Mouse (Mus musculus): ENCODE measurements around the gene Xylb. TPM values are rescaled to one million over a fixed set of nuclear protein-coding genes. Genes with fewer than 3 reads are reported as not detected.

Xylb gene
- polyA plus RNA-seq, 1 experiment from 2014 or later, result 6.2 TPM

DNA sequence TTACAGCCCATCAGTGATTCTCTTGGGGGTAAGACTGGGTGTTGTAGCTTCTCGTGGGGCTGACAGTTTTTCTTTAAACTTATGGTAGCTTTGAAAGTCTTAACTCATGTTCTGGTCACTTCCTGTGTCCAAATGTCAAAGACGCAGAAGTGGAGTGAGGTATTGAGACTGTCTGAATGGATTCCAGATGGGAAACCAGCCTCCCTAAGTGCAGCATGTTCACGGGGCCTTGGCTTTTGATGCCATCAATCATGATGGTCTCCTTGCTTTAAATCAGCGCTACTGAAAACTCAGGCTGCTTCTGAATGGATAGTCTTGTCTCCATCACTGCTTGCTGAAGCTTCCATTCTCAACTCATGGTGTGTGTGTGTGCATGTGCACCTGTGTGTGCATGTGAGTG lies 14.1 kb downstream of the Xylb start:
- H3K4me2 ChIP-seq, result no peak overlapping the region
- peaks cover 22% of the 10 kb centered on the region for H3K36me3 ChIP-seq (ENCODE audit: poor library complexity, severe bottlenecking)
- no peak overlapping the region for H3K27ac ChIP-seq
- no peak for ATAC-seq
- 89% methylated on average over 4 of the region's 4 CpGs for WGBS
- H3K9ac ChIP-seq, result no peak overlapping the region
- H3K9me3 ChIP-seq (replicated peaks), result no peaks in the 10 kb centered on the region
- H3K4me3 ChIP-seq, result no peak overlapping the region
- H3K27me3 ChIP-seq, result no peaks in the 10 kb centered on the region
- H3K4me1 ChIP-seq, result no peaks in the 10 kb centered on the region

DNA sequence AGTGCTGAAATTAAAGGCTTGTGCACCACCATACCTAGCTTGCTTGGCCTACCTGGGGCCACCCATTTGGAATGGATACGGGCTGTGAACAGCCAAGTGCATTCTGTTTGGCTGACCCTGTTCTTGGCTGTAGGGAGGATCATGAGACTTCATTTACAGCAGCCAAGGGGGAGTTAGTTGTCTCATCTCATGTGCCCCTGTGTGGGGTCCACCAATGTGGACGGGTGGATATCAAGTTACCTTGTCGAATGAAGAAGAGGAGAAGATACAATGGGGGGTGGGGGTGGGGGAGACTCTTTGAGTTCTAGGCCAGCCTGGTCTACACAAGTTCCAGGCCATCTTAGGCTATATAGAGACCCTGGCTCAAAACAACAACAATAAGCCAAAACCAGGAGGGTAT lies 17.8 kb downstream of the Xylb start:
- no peaks in the 10 kb centered on the region for H3K4me1 ChIP-seq
- no peak overlapping the region for H3K27ac ChIP-seq
- ATAC-seq, result no peak
- no peak overlapping the region for H3K4me3 ChIP-seq
- H3K27me3 ChIP-seq, result no peaks in the 10 kb centered on the region
- peaks cover 26% of the 10 kb centered on the region for H3K36me3 ChIP-seq (ENCODE audit: poor library complexity, severe bottlenecking)
- H3K9me3 ChIP-seq (replicated peaks), result no peaks in the 10 kb centered on the region
- H3K4me2 ChIP-seq, result no peak overlapping the region
- H3K9ac ChIP-seq, result no peak overlapping the region
- 79% methylated on average over 3 of the region's 3 CpGs for WGBS

DNA sequence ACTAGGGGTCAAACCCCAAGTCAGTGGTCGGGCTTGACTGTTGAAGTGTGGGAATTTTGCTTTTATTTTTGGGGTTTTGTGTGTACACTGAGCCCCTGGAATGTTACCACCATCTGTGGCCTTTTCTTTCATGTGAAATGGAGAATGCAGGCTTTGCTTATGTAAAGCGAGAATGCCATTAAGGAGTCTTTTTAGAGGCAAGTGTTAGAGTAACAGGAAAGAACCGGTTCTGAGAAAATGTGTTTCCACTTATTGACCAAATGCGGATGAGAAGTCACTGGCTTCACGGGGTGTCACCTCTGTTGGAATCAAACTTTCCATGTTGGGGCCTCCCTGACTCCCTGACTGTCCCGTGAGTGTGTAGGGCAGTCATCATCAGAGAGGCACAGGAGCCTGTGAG lies 18.4 kb downstream of the Xylb start:
- peaks cover 26% of the 10 kb centered on the region for H3K36me3 ChIP-seq (ENCODE audit: poor library complexity, severe bottlenecking)
- H3K4me2 ChIP-seq, result no peak overlapping the region
- no peak overlapping the region for H3K4me3 ChIP-seq
- H3K27ac ChIP-seq, result no peak overlapping the region
- H3K9ac ChIP-seq, result no peak overlapping the region
- H3K27me3 ChIP-seq, result no peaks in the 10 kb centered on the region
- no peaks in the 10 kb centered on the region for H3K4me1 ChIP-seq
- ATAC-seq, result no peak
- 80% methylated on average over 6 of the region's 6 CpGs for WGBS
- H3K9me3 ChIP-seq (replicated peaks), result no peaks in the 10 kb centered on the region

DNA sequence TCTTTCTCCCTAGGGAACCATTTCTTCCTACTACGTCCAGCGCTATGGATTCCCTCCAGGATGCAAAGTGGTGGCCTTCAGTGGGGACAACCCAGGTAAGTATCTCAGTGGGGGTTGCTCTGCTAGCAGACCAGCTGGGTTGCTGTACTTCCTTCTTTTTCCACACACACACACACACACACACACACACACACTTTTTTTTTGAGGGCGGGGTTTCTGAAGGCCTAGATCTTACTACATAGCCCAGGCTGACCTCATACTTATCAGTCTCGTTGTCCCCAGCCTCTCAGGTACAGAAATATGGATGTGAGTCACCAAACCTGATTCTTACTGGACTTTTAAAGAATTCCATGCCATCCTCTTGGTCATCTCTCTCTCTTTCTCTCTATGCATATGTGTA lies 21.1 kb downstream of the Xylb start:
- no peaks in the 10 kb centered on the region for H3K9me3 ChIP-seq (replicated peaks)
- no peak overlapping the region for H3K4me3 ChIP-seq
- H3K27ac ChIP-seq, result no peak overlapping the region
- H3K36me3 ChIP-seq (ENCODE audit: poor library complexity, severe bottlenecking), result peaks cover 24% of the 10 kb centered on the region
- H3K4me2 ChIP-seq, result no peak overlapping the region
- no peak overlapping the region for H3K9ac ChIP-seq
- 89% methylated on average over 4 of the region's 4 CpGs for WGBS
- no peak for ATAC-seq
- H3K27me3 ChIP-seq, result no peaks in the 10 kb centered on the region
- no peaks in the 10 kb centered on the region for H3K4me1 ChIP-seq

DNA sequence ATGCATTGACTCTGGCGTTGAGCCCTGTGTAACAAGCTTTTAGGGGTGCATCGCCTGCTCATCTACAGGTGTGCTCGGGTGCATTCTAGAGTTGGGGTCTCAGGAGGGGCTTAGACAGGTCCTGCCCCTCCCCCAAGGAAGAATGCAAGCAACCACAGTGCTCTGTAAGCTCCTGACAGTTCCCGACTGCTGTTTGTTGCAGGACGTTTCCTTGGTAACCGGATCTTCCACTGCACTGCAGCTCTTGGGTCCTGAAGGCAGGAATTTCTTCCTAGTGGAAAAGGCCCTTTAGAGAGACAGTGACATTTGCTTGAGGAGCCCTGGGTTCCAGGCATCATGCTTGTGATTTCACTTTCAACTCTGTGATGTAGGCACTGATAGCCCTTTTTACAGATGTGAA lies 25.4 kb downstream of the Xylb start:
- H3K4me1 ChIP-seq, result no peaks in the 10 kb centered on the region
- peaks cover 30% of the 10 kb centered on the region for H3K36me3 ChIP-seq (ENCODE audit: poor library complexity, severe bottlenecking)
- H3K27me3 ChIP-seq, result no peaks in the 10 kb centered on the region
- H3K9ac ChIP-seq, result no peak overlapping the region
- ATAC-seq, result no peak
- no peak overlapping the region for H3K4me3 ChIP-seq
- no peak overlapping the region for H3K4me2 ChIP-seq
- H3K27ac ChIP-seq, result no peak overlapping the region
- WGBS, result 69% methylated on average over 6 of the region's 6 CpGs
- no peaks in the 10 kb centered on the region for H3K9me3 ChIP-seq (replicated peaks)

DNA sequence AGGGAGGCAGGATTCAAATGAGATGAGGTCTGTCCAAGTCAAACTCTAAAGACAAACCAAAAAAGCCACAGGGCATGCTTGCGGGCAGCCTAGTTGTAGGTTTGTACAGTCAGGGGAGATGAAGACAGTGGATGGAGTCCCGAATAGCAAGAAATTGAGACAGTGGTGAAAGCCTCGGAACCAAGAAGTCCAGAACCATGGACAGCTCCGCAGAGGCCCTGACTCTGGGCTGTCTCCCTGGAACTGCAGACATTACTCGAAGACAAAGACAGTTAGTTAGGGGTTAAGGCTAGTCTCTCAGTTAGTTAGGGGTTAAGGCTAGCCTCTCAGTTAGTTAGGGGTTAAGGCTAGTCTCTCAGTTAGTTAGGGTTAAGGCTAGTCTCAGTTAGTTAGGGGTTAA lies 31.8 kb downstream of the Xylb start:
- Histone ChIP-seq H3K27ac (no peak overlapping the region), H3K36me3 (ENCODE audit: poor library complexity, severe bottlenecking) (peaks cover 23% of the 10 kb centered on the region; the same call in 1 of the 2 replicates), H3K4me2 (no peak overlapping the region), H3K4me3 (no peak overlapping the region), H3K4me1 (no peaks in the 10 kb centered on the region), H3K9me3 (replicated peaks) (no peaks in the 10 kb centered on the region), H3K27me3 (no peaks in the 10 kb centered on the region), H3K9ac (no peak overlapping the region)
- ATAC-seq, result no peak
- WGBS, result 57% methylated on average over 5 of the region's 5 CpGs

DNA sequence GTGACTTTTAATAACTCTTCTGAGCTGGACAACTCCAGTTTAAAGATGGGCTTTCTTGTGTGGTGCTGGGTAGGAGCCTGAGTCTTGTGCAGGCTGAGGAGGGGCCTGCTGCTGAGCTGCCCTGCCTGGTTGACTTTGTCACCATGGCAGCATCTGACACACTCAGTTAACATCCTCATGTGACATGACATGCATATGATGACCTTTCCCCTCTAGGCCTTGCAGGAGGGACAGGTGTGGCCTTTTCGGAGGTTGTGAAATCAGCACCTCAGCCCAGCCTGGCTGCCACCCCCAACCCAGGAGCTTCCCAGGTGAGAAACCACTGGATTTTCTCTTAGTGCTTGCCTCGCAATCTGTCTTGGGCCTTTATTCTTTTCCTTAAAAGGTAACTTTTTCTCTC lies 33.0 kb downstream of the Xylb start:
- no peak overlapping the region for H3K4me2 ChIP-seq
- peaks cover 18% of the 10 kb centered on the region; the same call in 1 of the 2 replicates for H3K36me3 ChIP-seq (ENCODE audit: poor library complexity, severe bottlenecking)
- 98% methylated on average over 2 of the region's 2 CpGs for WGBS
- H3K4me3 ChIP-seq, result no peak overlapping the region
- no peaks in the 10 kb centered on the region for H3K27me3 ChIP-seq
- H3K9me3 ChIP-seq (replicated peaks), result no peaks in the 10 kb centered on the region
- no peaks in the 10 kb centered on the region for H3K4me1 ChIP-seq
- H3K9ac ChIP-seq, result no peak overlapping the region
- H3K27ac ChIP-seq, result no peak overlapping the region
- no peak for ATAC-seq

DNA sequence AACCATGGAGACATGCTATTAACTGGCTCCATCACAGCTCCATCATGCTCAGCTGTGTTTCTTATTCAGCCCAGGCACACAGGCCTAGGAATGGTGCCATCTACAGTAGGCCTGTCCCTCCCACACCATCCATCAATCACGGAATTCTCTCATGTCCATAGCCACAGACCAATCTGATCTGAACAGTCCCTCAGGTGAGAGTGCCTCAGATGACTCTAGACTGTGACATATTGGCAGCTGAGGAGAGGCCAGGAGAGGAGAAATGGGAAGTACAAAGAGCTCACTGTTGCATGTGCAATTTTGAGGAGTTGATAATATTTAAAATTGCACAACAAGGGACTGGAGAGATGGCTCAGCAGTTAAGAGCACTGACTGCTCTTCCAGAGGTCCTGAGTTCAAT lies 37.6 kb downstream of the Xylb start:
- Histone ChIP-seq H3K4me2 (no peak overlapping the region), H3K9me3 (replicated peaks) (no peaks in the 10 kb centered on the region), H3K9ac (no peak overlapping the region), H3K36me3 (ENCODE audit: poor library complexity, severe bottlenecking) (peaks cover 10% of the 10 kb centered on the region; the same call in 1 of the 2 replicates), H3K27me3 (no peaks in the 10 kb centered on the region), H3K4me3 (no peak overlapping the region), H3K27ac (no peak overlapping the region), H3K4me1 (no peaks in the 10 kb centered on the region)
- 84% methylated on average over 1 of the region's 1 CpGs for WGBS
- ATAC-seq, result no peak

DNA sequence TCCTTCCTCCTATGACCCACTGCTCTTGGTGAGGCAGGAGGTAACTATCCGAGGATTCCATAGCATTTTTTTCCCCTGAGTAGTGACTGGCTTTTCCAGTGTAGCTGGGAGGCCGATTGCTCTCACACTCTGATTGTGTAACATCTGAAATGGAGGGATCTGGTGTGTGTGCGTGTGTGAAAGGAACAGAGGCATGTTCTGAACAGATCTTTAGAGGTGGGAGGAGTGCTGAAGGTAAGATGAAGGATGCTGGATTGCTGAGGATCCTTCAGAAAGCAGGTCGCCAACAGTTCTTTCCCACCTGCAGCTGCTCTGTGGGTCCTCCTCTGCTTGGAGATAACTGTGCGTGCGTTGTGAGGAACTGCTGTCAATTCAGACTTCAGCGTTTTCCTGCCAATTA lies 44.2 kb downstream of the Xylb start:
- ATAC-seq, result no peak; the same call in 1 of the 2 replicates
- H3K4me3 ChIP-seq, result peak overlapping the region; percentile 98
- H3K9me3 ChIP-seq (replicated peaks), result no peaks in the 10 kb centered on the region
- H3K4me2 ChIP-seq, result peak overlapping the region; percentile 87
- peaks cover 3% of the 10 kb centered on the region; the same call in 1 of the 2 replicates for H3K36me3 ChIP-seq (ENCODE audit: poor library complexity, severe bottlenecking)
- WGBS, result 2% methylated on average over 7 of the region's 7 CpGs
- peaks cover 39% of the 10 kb centered on the region for H3K4me1 ChIP-seq
- H3K27ac ChIP-seq, result peak overlapping the region; percentile 59
- peak overlapping the region; percentile 74 for H3K9ac ChIP-seq
- no peaks in the 10 kb centered on the region for H3K27me3 ChIP-seq

DNA sequence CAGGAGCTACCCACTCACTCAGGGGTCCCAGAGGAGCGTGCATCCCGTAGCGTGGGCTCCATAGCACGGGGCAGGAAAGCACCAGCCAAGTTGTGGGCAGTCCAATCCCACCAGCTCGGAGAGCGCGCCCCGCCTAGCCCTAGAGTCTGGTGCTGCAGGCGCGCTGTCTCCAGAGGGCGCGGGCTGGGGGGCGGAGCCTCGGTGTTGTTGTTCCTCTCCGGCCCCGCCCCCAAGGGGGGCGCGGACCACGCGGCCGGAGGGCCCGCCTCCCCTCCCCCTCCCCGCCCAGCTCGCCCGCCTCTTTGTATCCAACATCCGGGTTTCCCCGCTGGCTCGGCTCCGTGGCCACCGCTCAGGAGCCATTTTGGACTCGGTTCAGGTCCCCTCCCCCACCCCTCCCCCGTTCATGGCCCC lies 44.6 kb downstream of the Xylb start, which contains the start of gene Acvr2b:
Acvr2b (plus strand) TSS at position 318 of the 414 bp plus-strand sequence.
- peak; percentile 96 for ATAC-seq
- WGBS, result under 1% methylated on average over 24 of the region's 32 CpGs
- peak within 1 kb of the TSS; percentile 100 for H3K27ac ChIP-seq
- no peaks in the 10 kb centered on the region for H3K27me3 ChIP-seq
- H3K4me3 ChIP-seq, result peak within 1 kb of the TSS; percentile 98
- H3K9me3 ChIP-seq (replicated peaks), result no peaks in the 10 kb centered on the region
- peak within 1 kb of the TSS; percentile 100 for H3K9ac ChIP-seq
- peaks cover 39% of the 10 kb centered on the region for H3K4me1 ChIP-seq
- H3K36me3 ChIP-seq (ENCODE audit: poor library complexity, severe bottlenecking), result peaks cover 5% of the 10 kb centered on the region; the same call in 1 of the 2 replicates
- peak within 1 kb of the TSS; percentile 87 for H3K4me2 ChIP-seq

DNA sequence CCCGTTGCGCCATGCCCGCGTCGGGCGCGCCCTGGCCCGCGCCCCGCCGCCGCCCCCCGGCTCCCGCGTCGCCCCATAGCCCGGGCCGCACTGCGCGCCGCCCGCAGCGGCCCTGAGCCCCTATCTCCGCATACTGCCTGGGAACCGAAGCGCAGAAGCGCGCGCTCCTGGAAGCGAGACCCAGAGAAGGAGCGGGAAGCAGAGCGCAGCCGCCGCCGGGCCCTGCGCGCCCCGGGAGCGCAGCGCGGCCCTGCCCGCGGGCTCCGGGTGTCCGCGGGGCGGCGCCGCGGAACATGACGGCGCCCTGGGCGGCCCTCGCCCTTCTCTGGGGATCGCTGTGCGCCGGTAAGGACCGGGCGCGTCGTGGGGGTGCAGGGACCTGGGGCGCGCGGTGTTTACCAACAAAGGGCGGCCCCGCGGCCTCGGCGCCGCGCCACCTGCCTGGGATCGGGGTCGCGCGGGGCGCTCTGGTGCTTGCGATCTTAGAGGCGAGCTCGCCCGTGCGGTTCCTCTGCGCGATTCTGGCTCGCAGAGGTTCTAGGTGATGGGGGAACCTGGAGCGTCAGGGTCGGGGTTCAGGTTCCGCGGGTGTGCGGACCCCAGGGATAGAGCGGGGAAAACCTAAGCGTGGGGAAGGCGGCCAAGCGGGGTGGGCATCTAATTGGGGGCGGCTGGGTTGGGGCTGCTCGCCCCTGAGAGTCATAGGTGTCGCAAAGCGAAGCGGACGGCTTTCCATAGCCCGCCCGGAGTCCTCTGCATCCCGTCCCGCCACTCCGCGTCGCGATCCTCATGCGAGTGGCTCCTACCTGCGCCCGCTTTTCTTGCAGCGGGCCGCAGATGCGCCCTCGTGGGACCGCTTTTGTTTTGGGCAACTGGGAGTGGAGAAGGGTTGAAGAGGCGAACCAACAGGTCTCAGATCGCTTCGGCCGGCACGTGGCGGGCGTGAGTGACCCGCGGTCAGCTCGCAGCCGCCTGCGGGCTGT lies 45.4 kb downstream of the Xylb start:
- Histone ChIP-seq H3K4me2 (peak overlapping the region; percentile 87), H3K4me1 (peaks cover 39% of the 10 kb centered on the region), H3K4me3 (peak overlapping the region; percentile 98), H3K9me3 (replicated peaks) (no peaks in the 10 kb centered on the region), H3K36me3 (ENCODE audit: poor library complexity, severe bottlenecking) (peaks cover 12% of the 10 kb centered on the region), H3K27me3 (no peaks in the 10 kb centered on the region), H3K9ac (peak overlapping the region; percentile 100), H3K27ac (peak overlapping the region; percentile 100)
- WGBS, result under 1% methylated on average over 89 of the region's 127 CpGs
- peak; percentile 74 for ATAC-seq

DNA sequence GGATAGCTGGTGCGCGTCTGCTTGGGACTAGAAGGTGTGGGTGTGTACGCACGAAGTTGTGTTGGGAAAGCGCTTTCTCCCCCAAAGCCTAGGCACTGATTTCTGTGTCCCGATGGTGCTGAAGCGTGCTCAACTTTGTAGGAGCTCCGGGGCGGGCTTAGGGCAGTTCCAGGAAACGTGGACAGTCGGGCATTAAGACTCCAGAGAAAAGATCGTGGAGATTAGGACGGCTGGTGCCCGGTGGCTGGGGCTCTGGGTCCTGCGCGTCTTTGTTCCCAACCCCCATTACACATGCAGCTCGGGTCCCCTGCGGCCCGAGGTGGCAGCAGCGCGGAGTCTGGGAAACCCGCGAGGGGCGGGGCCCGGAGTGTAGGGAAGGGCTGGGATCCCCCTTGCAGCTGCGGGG lies 46.1 kb downstream of the Xylb start:
- peaks cover 44% of the 10 kb centered on the region for H3K4me1 ChIP-seq
- H3K9me3 ChIP-seq (replicated peaks), result no peaks in the 10 kb centered on the region

More for the DNA sequence above, 46.1 kb downstream of the Xylb start:
- peak overlapping the region; percentile 100 for H3K9ac ChIP-seq
- peak overlapping the region; percentile 98 for H3K4me3 ChIP-seq
- H3K36me3 ChIP-seq (ENCODE audit: poor library complexity, severe bottlenecking), result peaks cover 19% of the 10 kb centered on the region
- ATAC-seq, result peak; percentile 59
- no peaks in the 10 kb centered on the region for H3K27me3 ChIP-seq
- H3K27ac ChIP-seq, result peak overlapping the region; percentile 100
- H3K4me2 ChIP-seq, result peak overlapping the region; percentile 87
- WGBS, result under 1% methylated on average over 26 of the region's 26 CpGs
